Mouse (Mus musculus) neural tube, embryonic 11.5 days (tissue): ENCODE results near the gene Olfr20. TPM values are rescaled to one million over a fixed set of nuclear protein-coding genes. Genes with fewer than 3 reads are reported as not detected.
"Not testable (repeated sequence)": the region's sequence is repeated elsewhere in the genome, so short reads cannot be mapped to it uniquely, and the experiment has no call there.

Experiments
- ATAC-seq: fragments of 200-750 bp; cut with Nextera tagmentation; 2 replicates; pipeline ENCODE4 v1.8.0; 2017; ENCODE audit warnings: moderate number of reproducible peaks, mild to moderate bottlenecking, moderate TSS enrichment, moderate library complexity; ENCODE audit not compliant: insufficient read depth, low FRiP score, low TSS enrichment
- DNase-seq: peaks from one replicate; pipeline ENCODE4 v3.0.0-alpha.2; 2015; ENCODE audit warnings: low spot score
- H3K27ac ChIP-seq: fragments of 300-500 bp; sonication (generic); 2 replicates; pipeline ENCODE4 v1.5.1; 2014; ENCODE audit warnings: low read depth, mild to moderate bottlenecking, low read length
- H3K27me3 ChIP-seq: fragments of 300-500 bp; sonication (generic); 2 replicates; pipeline ENCODE4 v1.6.1; 2014; ENCODE audit warnings: mild to moderate bottlenecking, low read length, mixed read lengths; ENCODE audit not compliant: control insufficient read depth, insufficient read depth
- H3K36me3 ChIP-seq: fragments of 300-500 bp; sonication (generic); 2 replicates; pipeline ENCODE4 v1.6.1; 2014; ENCODE audit warnings: mild to moderate bottlenecking, low read length, moderate library complexity, mixed read lengths; ENCODE audit not compliant: control insufficient read depth, insufficient read depth
- H3K4me1 ChIP-seq: fragments of 300-500 bp; sonication (generic); 2 replicates; pipeline ENCODE4 v1.6.1; 2014; ENCODE audit warnings: low read length, mixed read lengths; ENCODE audit not compliant: control insufficient read depth, insufficient read depth
- H3K4me2 ChIP-seq: fragments of 300-500 bp; sonication (generic); 2 replicates; pipeline ENCODE4 v1.6.1; 2014; ENCODE audit warnings: low read depth, mild to moderate bottlenecking, moderate library complexity
- H3K4me3 ChIP-seq: fragments of 300-500 bp; sonication (generic); 2 replicates; pipeline ENCODE4 v1.5.1; 2014; ENCODE audit warnings: low read depth, low read length
- H3K9ac ChIP-seq: fragments of 300-500 bp; sonication (generic); 2 replicates; pipeline ENCODE4 v1.6.1; 2014; ENCODE audit warnings: mild to moderate bottlenecking, low read length
- H3K9me3 ChIP-seq: fragments of 300-500 bp; sonication (generic); 2 replicates; pipeline ENCODE4 v1.6.1; 2016; ENCODE audit warnings: low read length; ENCODE audit not compliant: control insufficient read depth
- WGBS: fragments of 180-500 bp; shearing (Covaris S2); extraction: QIAGEN DNeasy Blood & Tissue Kit; methylation state at CpG from one replicate; pipeline ENCODE4 v1.1.7; 2014; 5-methylcytosine and 5-hydroxymethylcytosine counted together
- polyA plus RNA-seq: library from polyadenylated mRNA; unstranded; fragments of >200 nt; fragmentation: Nextera tagmentation; extraction: Ambion mirVana; gene quantifications from 2 replicates; pipeline ENCODE4 v1.2.1, GENCODE M21; 2014

The Olfr20 gene
- polyA plus RNA-seq, result not detected in 2 replicates

- Histone ChIP-seq H3K9ac (no peak within 1 kb of the TSS), H3K4me3 (no peak within 1 kb of the TSS), H3K4me2 (no peak within 1 kb of the TSS), H3K9me3 (no peaks in the 10 kb centered on the region), H3K27ac (no peak within 1 kb of the TSS), H3K27me3 (no peaks in the 10 kb centered on the region), H3K36me3 (no peaks in the 10 kb centered on the region), H3K4me1 (no peaks in the 10 kb centered on the region)
- ATAC-seq (no peak), DNase-seq (no peak)
- 54% methylated on average over 3 of the region's 3 CpGs for WGBS
Observed at GRCm38 (mm10) chr11:73350483-73350882, at the start of gene Olfr20. Gene Olfr20, plus strand, starts transcription at chr11:73350783.

DNA sequence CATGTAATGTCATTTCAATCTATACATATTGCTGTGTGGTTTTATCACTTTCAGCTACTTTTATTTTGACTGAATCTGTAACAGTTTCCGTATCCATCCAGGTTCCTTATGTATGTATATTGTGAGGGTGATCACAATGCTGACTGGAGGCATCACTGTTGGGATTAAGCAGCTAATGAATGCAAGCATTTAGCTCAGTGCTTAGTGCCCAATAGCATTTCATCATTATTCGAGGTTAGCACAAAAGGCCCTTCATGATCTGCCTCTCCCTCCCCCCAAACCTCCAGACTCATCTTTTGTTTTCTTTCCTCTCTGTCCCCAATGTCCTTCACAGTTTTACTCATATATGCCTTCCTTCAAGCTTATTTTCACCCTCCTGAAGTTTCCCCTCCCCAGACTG is 47.5 kb upstream of the Olfr20 start:
- H3K4me2 ChIP-seq, result no peak overlapping the region
- DNase-seq (no peak), ATAC-seq (no peak)
- no peaks in the 10 kb centered on the region for H3K27me3 ChIP-seq
- WGBS, result 55% methylated on average over 2 of the region's 2 CpGs
- H3K27ac ChIP-seq, result no peak overlapping the region
- H3K4me1 ChIP-seq, result no peaks in the 10 kb centered on the region
- H3K36me3 ChIP-seq, result no peaks in the 10 kb centered on the region
- no peak overlapping the region for H3K4me3 ChIP-seq
- no peak overlapping the region for H3K9ac ChIP-seq
- no peaks in the 10 kb centered on the region for H3K9me3 ChIP-seq

DNA sequence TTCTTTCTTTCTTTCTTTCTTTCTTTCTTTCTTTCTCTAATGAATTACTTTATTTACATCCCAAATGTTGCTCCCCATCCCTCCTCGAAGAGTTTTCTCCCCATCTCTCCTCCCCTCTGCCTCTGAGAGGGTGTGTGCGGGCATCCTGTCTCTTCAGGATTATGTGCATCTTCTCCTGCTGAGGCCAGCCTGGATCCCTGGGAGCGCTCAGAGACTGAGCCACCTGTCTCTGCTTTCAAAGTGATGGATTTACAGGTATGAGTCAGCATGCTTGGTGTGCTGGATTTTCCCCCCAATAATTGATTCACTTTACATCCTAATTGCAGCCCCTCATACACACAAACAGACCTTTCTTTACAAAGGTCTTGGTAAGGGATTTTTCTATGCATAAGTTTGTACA is 34.6 kb upstream of the Olfr20 start:
- Histone ChIP-seq H3K9me3 (no peaks in the 10 kb centered on the region), H3K9ac (no peak overlapping the region), H3K4me1 (no peaks in the 10 kb centered on the region), H3K4me3 (no peak overlapping the region), H3K27me3 (no peaks in the 10 kb centered on the region), H3K36me3 (no peaks in the 10 kb centered on the region), H3K27ac (no peak overlapping the region), H3K4me2 (no peak overlapping the region)
- 34% methylated on average over 3 of the region's 3 CpGs for whole genome bisulfite sequencing
- DNase-seq (no peak), ATAC-seq (no peak)

DNA sequence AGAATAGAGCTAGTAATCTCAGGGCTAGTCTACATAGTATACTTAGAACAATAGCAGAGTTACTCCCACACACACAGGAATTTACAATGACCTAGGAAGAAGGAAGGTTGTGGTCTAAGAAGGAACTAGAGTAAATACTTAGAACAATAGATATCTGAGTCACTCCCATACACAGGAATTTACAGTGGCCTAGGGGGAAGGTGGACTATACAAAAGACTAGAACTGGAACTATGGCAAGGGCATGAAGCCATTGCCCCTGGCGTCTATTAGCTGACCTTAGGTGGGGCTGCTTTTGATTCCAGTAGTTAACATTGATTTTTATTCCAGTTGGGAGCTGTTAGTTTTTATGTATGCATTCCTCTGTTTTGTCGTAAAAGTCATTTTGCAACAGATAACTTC is 32.0 kb upstream of the Olfr20 start:
- not testable (repeated sequence) for H3K27me3 ChIP-seq, H3K36me3 ChIP-seq, H3K4me3 ChIP-seq, H3K27ac ChIP-seq, ATAC-seq, H3K9me3 ChIP-seq, H3K9ac ChIP-seq, DNase-seq, H3K4me2 ChIP-seq, H3K4me1 ChIP-seq
- 73% methylated on average over 2 of the region's 2 CpGs for WGBS

DNA sequence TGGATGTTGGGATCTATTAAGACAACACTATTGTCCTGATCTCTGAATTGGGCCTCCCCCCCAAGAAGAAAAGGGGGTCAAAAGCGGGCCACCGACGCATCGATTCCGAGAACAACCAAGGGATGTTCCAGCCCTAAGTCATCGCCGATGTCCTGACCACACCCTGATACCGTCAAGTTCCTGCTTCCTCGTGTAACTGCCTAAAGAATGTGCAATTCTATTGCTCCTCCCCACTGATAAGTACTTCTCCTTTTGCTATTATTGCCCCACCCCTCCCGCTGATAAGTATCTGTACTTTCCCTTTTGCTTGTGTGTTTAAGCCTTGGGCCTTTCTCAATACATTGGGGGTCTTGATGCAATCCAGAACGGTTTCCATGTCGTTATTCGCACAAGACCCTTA is 29.5 kb upstream of the Olfr20 start:
- not testable (repeated sequence) for ATAC-seq, H3K9me3 ChIP-seq, H3K27ac ChIP-seq, DNase-seq, H3K9ac ChIP-seq, H3K27me3 ChIP-seq, H3K4me1 ChIP-seq, H3K36me3 ChIP-seq, H3K4me3 ChIP-seq, H3K4me2 ChIP-seq
- 90% methylated on average over 13 of the region's 13 CpGs for WGBS

- H3K4me2 ChIP-seq, result no peak overlapping the region
- H3K36me3 ChIP-seq, result no peaks in the 10 kb centered on the region
- no peak overlapping the region for H3K27ac ChIP-seq
- no peaks in the 10 kb centered on the region for H3K9me3 ChIP-seq
- H3K4me3 ChIP-seq, result no peak overlapping the region
- DNase-seq (no peak), ATAC-seq (no peak)
- H3K9ac ChIP-seq, result no peak overlapping the region
- 76% methylated on average over 9 of the region's 9 CpGs for WGBS
- no peaks in the 10 kb centered on the region for H3K4me1 ChIP-seq
- H3K27me3 ChIP-seq, result no peaks in the 10 kb centered on the region
Observed at GRCm38 (mm10) chr11:73323906-73324830, 26.4 kb upstream of the Olfr20 start.

DNA sequence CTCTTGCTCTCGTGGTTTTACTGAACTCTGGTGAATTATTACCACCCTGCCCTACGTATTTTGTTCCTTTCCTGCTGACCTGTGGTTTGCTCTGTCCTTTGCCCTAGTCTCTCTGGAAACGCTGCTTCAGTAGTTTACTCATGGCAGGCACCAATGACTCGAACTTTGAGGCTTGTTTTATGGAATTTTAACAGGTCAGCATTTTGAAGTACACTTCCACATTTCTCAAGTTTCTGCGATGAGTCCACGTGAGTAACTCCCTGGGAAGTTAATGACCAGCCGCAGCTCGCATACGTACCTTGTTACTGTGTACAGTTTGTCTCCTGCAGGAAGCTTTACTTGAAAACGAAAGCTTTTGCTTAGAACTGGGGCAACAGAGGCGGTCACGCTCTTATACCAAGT is 24.1 kb upstream of the Olfr20 start:
- ATAC-seq, result no peak
- WGBS, result 56% methylated on average over 12 of the region's 12 CpGs
- no peaks in the 10 kb centered on the region for H3K36me3 ChIP-seq

DNA sequence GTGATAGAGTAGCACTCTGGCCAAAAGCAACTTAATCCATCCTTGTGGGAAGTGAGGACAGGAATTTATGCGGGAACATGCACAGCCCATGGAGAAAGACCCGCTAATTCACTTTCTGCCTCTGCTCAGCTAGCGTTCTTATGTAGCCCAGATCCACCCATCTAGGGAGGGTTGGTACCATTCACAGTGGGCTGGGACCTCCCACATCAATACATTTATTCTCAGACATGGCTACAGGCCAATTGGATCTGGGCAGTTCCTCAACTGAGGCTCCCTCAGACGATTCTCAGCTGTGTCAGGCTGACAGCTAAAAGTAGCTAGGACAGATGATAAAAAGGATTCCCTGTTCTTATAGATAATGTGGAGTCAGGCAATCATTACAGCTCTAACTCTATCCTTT is 23.2 kb upstream of the Olfr20 start:
- H3K4me3 ChIP-seq, result no peak overlapping the region
- H3K27me3 ChIP-seq, result no peaks in the 10 kb centered on the region
- no peaks in the 10 kb centered on the region for H3K4me1 ChIP-seq
- ATAC-seq, result no peak
- H3K9ac ChIP-seq, result no peak overlapping the region
- no peak overlapping the region for H3K4me2 ChIP-seq
- H3K36me3 ChIP-seq, result no peaks in the 10 kb centered on the region
- 82% methylated on average over 4 of the region's 4 CpGs for WGBS
- H3K27ac ChIP-seq, result no peak overlapping the region
- no peak for DNase-seq
- H3K9me3 ChIP-seq, result no peaks in the 10 kb centered on the region

More for the DNA sequence above, 24.1 kb upstream of the Olfr20 start:
- Histone ChIP-seq H3K9me3 (no peaks in the 10 kb centered on the region), H3K27ac (no peak overlapping the region), H3K9ac (no peak overlapping the region), H3K4me3 (no peak overlapping the region), H3K4me2 (no peak overlapping the region), H3K4me1 (no peaks in the 10 kb centered on the region), H3K27me3 (no peaks in the 10 kb centered on the region)
- DNase-seq, result no peak

- no peaks in the 10 kb centered on the region for H3K36me3 ChIP-seq
- no peaks in the 10 kb centered on the region for H3K27me3 ChIP-seq
- WGBS, result 85% methylated on average over 27 of the region's 27 CpGs
- no peak within 1 kb of the TSS for H3K4me2 ChIP-seq
- DNase-seq, result no peak
- no peak within 1 kb of the TSS for H3K27ac ChIP-seq
- H3K9ac ChIP-seq, result no peak within 1 kb of the TSS
- H3K4me1 ChIP-seq, result no peaks in the 10 kb centered on the region
- ATAC-seq, result no peak
- no peak within 1 kb of the TSS for H3K4me3 ChIP-seq
- no peaks in the 10 kb centered on the region for H3K9me3 ChIP-seq
Observed at GRCm38 (mm10) chr11:73329442-73329841, 21.1 kb upstream of the Olfr20 start, which contains the start of the genes Aspa, Gm49340 and Spata22. Gene Aspa, minus strand, starts transcription at chr11:73329596. Gene Gm49340, plus strand, starts transcription at chr11:73329741. Gene Spata22, plus strand, starts transcription at chr11:73329741.
